Mouse (Mus musculus): ENCODE data around the gene Sac3d1. TPM values are rescaled to one million over a fixed set of nuclear protein-coding genes. Genes with fewer than 3 reads are reported as not detected.

Gene Sac3d1
- polyA plus RNA-seq (2021; fragmentation: Nextera tagmentation), result 43.5 and 44.1 TPM in 2 replicates
- long read RNA-seq, experiment 1, transcript Sac3d1-201 (2 exons, 1,442 nt), result major isoform, 72 of 72 reads
- long read RNA-seq, experiment 1, partial matches to known transcripts, result 0 of 72 reads
- long read RNA-seq, experiment 1, other reads (novel, unspliced or antisense), result 0 of 72 reads
- long read RNA-seq, experiment 2, transcript Sac3d1-201 (2 exons, 1,442 nt), result major isoform, 84 of 84 reads
- long read RNA-seq, experiment 2, partial matches to known transcripts, result 0 of 84 reads
- long read RNA-seq, experiment 2, other reads (novel, unspliced or antisense), result 0 of 84 reads

GRCm38 (mm10) chr19:6117986-6118676, at the start of gene Sac3d1:
Gene Sac3d1 (minus strand): TSS chr19:6118650.

GRCm38 (mm10) chr19:6141394-6141749, 22.9 kb upstream of the Sac3d1 start, which contains the start of gene Arl2:
Gene Arl2 (minus strand): TSS chr19:6141548.

GRCm38 (mm10) chr19:6140678-6141393, 22.4 kb upstream of the Sac3d1 start, which contains the start of gene Batf2:
Gene Batf2 (plus strand): TSS chr19:6140983.

GRCm38 (mm10) chr19:6127760-6128341, 9.4 kb upstream of the Sac3d1 start, which contains the start of gene Snx15:
Gene Snx15 (minus strand): TSS chr19:6128304.

GRCm38 (mm10) chr19:6105586-6105985, 12.9 kb downstream of the Sac3d1 start, which contains the start of gene Naaladl1:
Gene Naaladl1 (plus strand): TSS chr19:6105782.

GRCm38 (mm10) chr19:6094119-6094518, 24.3 kb downstream of the Sac3d1 start, which contains the start of gene AC131692.1:
Gene AC131692.1 (plus strand): TSS chr19:6094419.

GRCm38 (mm10) chr19:6084478-6085248, 33.8 kb downstream of the Sac3d1 start, which contains the start of the genes Zfpl1 and Cdca5:
Gene Zfpl1 (minus strand): TSS chr19:6084956.
Gene Cdca5 (plus strand): TSS chr19:6084983.

GRCm38 (mm10) chr19:6082156-6082555, 36.3 kb downstream of the Sac3d1 start, which contains the start of gene Gm28374:
Gene Gm28374 (minus strand): TSS chr19:6082256.

GRCm38 (mm10) chr19:6079983-6080480, 38.4 kb downstream of the Sac3d1 start, which contains the start of gene Tmem262:
Gene Tmem262 (plus strand): TSS chr19:6080033.

GRCm38 (mm10) chr19:6076564-6077393, 41.7 kb downstream of the Sac3d1 start, which contains the start of gene Vps51:
Gene Vps51 (minus strand): TSS chr19:6077231.

GRCm38 (mm10) chr19:6067724-6068415, 50.6 kb downstream of the Sac3d1 start, which contains the start of gene Tm7sf2:
Gene Tm7sf2 (minus strand): TSS chr19:6068373.

Other genes starting within 250 kb of the Sac3d1 start
- gene Frmd8, start 243.4 kb downstream of the Sac3d1 start, polyA plus RNA-seq (2021; fragmentation: Nextera tagmentation), result 14.0 and 15.8 TPM in 2 replicates
- 0.98 and 1.3 TPM in 2 replicates for gene Slc25a45, start 240.8 kb downstream of the Sac3d1 start, polyA plus RNA-seq (2021; fragmentation: Nextera tagmentation)
- 0.85 and 0.88 TPM in 2 replicates for gene Tigd3, start 224.5 kb downstream of the Sac3d1 start, polyA plus RNA-seq (2021; fragmentation: Nextera tagmentation)
- gene Dpf2, start 205.6 kb downstream of the Sac3d1 start, polyA plus RNA-seq (2021; fragmentation: Nextera tagmentation), result 36.4 and 37.3 TPM in 2 replicates
- 8.6 and 11.3 TPM in 2 replicates for gene Cdc42ep2, start 193.8 kb downstream of the Sac3d1 start, polyA plus RNA-seq (2021; fragmentation: Nextera tagmentation)
- gene Pola2, start 154.4 kb downstream of the Sac3d1 start, polyA plus RNA-seq (2021; fragmentation: Nextera tagmentation), result 2.8 and 2.9 TPM in 2 replicates
- gene Slc22a20, start 132.5 kb downstream of the Sac3d1 start, polyA plus RNA-seq (2021; fragmentation: Nextera tagmentation), result not detected in 2 replicates
- 1.8 and 2.2 TPM in 2 replicates for gene Capn1, start 102.8 kb downstream of the Sac3d1 start, polyA plus RNA-seq (2021; fragmentation: Nextera tagmentation)
- gene Syvn1, start 72.1 kb downstream of the Sac3d1 start, polyA plus RNA-seq (2021; fragmentation: Nextera tagmentation), result 36.6 and 44.8 TPM in 2 replicates
- 51.5 and 58.6 TPM in 2 replicates for gene Mrpl49, start 60.9 kb downstream of the Sac3d1 start, polyA plus RNA-seq (2021; fragmentation: Nextera tagmentation)
- 3,358 and 3,673 TPM in 2 replicates for gene Fau, start 60.8 kb downstream of the Sac3d1 start, polyA plus RNA-seq (2021; fragmentation: Nextera tagmentation)
- 85.4 and 98.5 TPM in 2 replicates for gene Znhit2, start 57.5 kb downstream of the Sac3d1 start, polyA plus RNA-seq (2021; fragmentation: Nextera tagmentation)
- 14.6 and 16.9 TPM in 2 replicates for gene Tm7sf2, start 50.3 kb downstream of the Sac3d1 start, polyA plus RNA-seq (2021; fragmentation: Nextera tagmentation)
- 77.5 and 93.8 TPM in 2 replicates for gene Vps51, start 41.4 kb downstream of the Sac3d1 start, polyA plus RNA-seq (2021; fragmentation: Nextera tagmentation)
- gene Tmem262, start 38.6 kb downstream of the Sac3d1 start, polyA plus RNA-seq (2021; fragmentation: Nextera tagmentation), result not detected in 2 replicates
- gene Gm28374, start 36.4 kb downstream of the Sac3d1 start, polyA plus RNA-seq (2021; fragmentation: Nextera tagmentation), result 0.39 TPM in 1 of 2 replicates, not detected in the other
- gene Zfpl1, start 33.7 kb downstream of the Sac3d1 start, polyA plus RNA-seq (2021; fragmentation: Nextera tagmentation), result 66.0 and 69.1 TPM in 2 replicates
- 0.09 and 0.10 TPM in 2 replicates for gene Cdca5, start 33.7 kb downstream of the Sac3d1 start, polyA plus RNA-seq (2021; fragmentation: Nextera tagmentation)
- gene AC131692.1, start 24.2 kb downstream of the Sac3d1 start, polyA plus RNA-seq (2021; fragmentation: Nextera tagmentation), result not detected in 2 replicates
- 0.09 TPM in 1 of 2 replicates, not detected in the other for gene Naaladl1, start 12.9 kb downstream of the Sac3d1 start, polyA plus RNA-seq (2021; fragmentation: Nextera tagmentation)
- gene Snx15, start 9.7 kb upstream of the Sac3d1 start, polyA plus RNA-seq (2021; fragmentation: Nextera tagmentation), result 66.8 and 74.4 TPM in 2 replicates
- 0.24 TPM in 1 of 2 replicates, not detected in the other for gene Batf2, start 22.3 kb upstream of the Sac3d1 start, polyA plus RNA-seq (2021; fragmentation: Nextera tagmentation)
- gene Arl2, start 22.9 kb upstream of the Sac3d1 start, polyA plus RNA-seq (2021; fragmentation: Nextera tagmentation), result 169 and 184 TPM in 2 replicates
- gene Majin, start 65.7 kb upstream of the Sac3d1 start, polyA plus RNA-seq (2021; fragmentation: Nextera tagmentation), result not detected in 2 replicates
- not detected in 2 replicates for gene Gpha2, start 107.7 kb upstream of the Sac3d1 start, polyA plus RNA-seq (2021; fragmentation: Nextera tagmentation)
- gene Ppp2r5b, start 117.2 kb upstream of the Sac3d1 start, polyA plus RNA-seq (2021; fragmentation: Nextera tagmentation), result 31.7 and 43.9 TPM in 2 replicates
- gene Atg2a, start 123.0 kb upstream of the Sac3d1 start, polyA plus RNA-seq (2021; fragmentation: Nextera tagmentation), result 6.7 and 6.8 TPM in 2 replicates
- gene Ehd1, start 158.1 kb upstream of the Sac3d1 start, polyA plus RNA-seq (2021; fragmentation: Nextera tagmentation), result 37.4 and 45.0 TPM in 2 replicates
- 0.09 and 0.10 TPM in 2 replicates for gene Cdc42bpg, start 187.8 kb upstream of the Sac3d1 start, polyA plus RNA-seq (2021; fragmentation: Nextera tagmentation)
- gene Men1, start 216.3 kb upstream of the Sac3d1 start, polyA plus RNA-seq (2021; fragmentation: Nextera tagmentation), result 27.4 and 30.5 TPM in 2 replicates
- gene Map4k2, start 222.5 kb upstream of the Sac3d1 start, polyA plus RNA-seq (2021; fragmentation: Nextera tagmentation), result 30.1 and 42.0 TPM in 2 replicates
- 63.6 and 92.3 TPM in 2 replicates for gene Sf1, start 245.0 kb upstream of the Sac3d1 start, polyA plus RNA-seq (2021; fragmentation: Nextera tagmentation)

Data from layer of hippocampus, adult 6 months (tissue).